Mouse (Mus musculus) cortical plate, adult 2 months (tissue): ENCODE results near the gene Tmem253.

Experiments
- CTCF ChIP-seq: fragments of 200-500 bp; IDR thresholded peaks from 2 replicates; pipeline ENCODE4 v1.5.1; 2011; ENCODE audit warnings: mild to moderate bottlenecking, control low read depth, low read length; ENCODE audit not compliant: insufficient read depth; ENCODE audit errors: extremely low read depth
- POLR2A ChIP-seq: fragments of 200-500 bp; IDR thresholded peaks from 2 replicates; pipeline ENCODE4 v1.6.1; 2011; ENCODE audit warnings: mild to moderate bottlenecking, low read length, control low read depth; ENCODE audit not compliant: insufficient read depth; ENCODE audit errors: extremely low read depth

DNA sequence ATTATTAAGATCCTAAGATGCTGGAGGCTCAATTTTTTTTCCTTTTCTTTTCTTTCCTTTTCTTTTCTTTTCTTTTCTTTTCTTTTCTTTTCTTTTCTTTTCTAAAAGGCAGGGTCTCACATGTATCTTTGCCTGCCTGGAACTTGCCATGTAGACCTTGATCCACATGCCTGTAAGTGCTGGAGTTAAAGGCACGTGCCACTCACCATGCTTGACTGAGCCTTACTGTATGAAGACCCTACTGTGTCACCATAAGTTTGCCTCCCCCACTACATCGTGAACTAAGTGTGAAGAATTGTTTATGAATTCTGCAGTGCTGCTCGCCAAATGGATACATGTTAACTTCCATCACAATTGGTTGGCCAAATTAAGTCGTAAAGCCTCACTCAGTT lies 5.7 kb downstream of the Tmem253 start:
- TF ChIP-seq CTCF (no peak), POLR2A (no peak)
